Mouse (Mus musculus): ENCODE measurements at regions not wholly inside any gene's neighbourhood (a gene's known extent, or its start where the extent isn't known, plus 50 kb on each side); places are given as distances from the start of the nearest gene placed in this dataset.

DNA sequence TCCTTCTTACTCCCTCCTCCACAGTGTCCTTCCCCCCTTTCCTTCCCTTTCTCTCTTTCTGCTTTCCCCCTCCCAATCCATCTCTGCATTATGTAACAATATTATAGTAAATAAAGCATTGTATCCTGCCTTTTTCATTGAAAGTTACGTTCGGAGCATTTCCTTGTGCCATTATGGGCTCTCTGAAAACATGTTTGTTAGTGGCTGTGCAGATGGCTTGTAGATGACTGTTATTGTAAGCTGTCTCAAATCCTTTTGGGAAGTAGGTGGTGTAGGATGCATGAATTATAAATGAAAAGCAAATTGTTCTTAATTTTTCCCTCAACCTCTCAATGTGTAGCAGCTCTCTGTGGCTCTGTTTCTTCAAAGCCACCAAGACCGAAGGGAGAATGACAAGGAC, 66.0 kb upstream of the Gpr139 start:
- no peak for DNase-seq (ENCODE audit: low read depth, low spot score)

DNA sequence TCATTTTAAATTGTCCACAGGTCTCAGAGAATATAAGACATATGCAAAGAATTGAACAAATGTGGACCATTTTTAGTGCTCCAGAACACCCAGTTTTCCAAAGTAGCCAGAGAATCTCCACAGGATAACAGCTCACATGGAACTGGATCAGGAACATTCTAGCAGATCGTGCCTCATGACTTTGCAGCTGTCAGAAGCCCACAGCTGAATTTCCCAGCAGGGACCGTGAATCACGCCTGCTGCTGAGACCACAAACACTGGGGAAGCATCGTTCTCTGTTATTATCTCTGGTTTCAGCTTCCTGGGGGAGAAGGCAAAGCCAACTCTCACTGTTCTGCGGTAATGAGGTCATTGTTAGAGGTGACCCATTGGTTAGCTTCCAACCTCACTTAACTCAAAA, 60.4 kb upstream of the Gpr139 start:
- no peak for DNase-seq (ENCODE audit: low read depth, low spot score)

DNA sequence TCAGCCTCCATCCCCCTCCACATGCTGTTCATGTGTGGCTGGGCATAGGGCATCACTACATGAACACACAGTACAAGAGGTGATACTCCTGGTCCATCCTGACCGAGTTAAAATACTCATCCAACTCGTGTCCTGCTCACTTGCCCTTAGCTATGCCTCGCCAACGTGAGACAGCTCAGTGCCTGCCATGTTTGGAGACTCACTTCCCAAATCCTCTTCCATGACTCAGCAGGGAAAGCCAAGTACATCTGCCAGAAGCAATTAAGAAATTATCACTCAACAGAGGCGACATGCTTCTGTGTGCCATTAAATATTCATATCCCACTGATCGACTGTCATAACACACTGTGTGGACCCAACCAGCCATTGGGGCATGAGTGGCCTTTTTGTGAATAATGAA, 51.9 kb upstream of the Gpr139 start:
- DNase-seq (ENCODE audit: low read depth, low spot score) = no peak
